Mouse (Mus musculus): ENCODE measurements at regions not wholly inside any gene's neighbourhood (a gene's known extent, or its start where the extent isn't known, plus 50 kb on each side); places are given as distances from the start of the nearest gene placed in this dataset.

DNA sequence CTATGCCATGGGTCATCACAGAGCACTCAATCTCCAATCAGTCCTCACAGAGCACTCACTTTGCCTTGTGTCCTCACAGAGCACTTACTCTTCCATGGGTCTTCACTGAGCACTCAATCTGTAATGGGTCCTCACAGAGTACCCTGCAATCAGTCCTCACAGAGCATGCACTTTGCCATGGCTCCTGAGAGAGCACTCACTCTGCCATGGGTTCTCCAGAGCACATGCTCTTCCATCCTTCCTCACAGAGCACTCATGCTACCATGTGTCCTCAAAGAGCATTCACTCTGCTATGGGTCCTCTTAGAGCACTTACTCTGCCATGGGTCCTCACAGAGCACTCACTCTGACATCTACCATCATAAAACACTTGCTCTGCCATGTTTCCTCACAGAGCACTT, 319.1 kb upstream of the Tmco5 start:
- TF ChIP-seq CTCF (IDR thresholded peaks at IDR 0.05; ENCODE audit: low read depth) (no peak), EP300 (IDR thresholded peaks at IDR 0.05; ENCODE audit: low read depth) (no peak)
